Mouse (Mus musculus) embryonic facial prominence, embryonic 12.5 days (tissue): ENCODE data around the gene Vapb. TPM values are rescaled to one million over a fixed set of nuclear protein-coding genes. Genes with fewer than 3 reads are reported as not detected.

Experiments
- ATAC-seq: fragments of 200-750 bp; cut with Nextera tagmentation; 2 replicates; pipeline ENCODE4 v1.8.0; 2017; ENCODE audit not compliant: insufficient number of reproducible peaks, insufficient read depth, low FRiP score, low TSS enrichment
- H3K27ac ChIP-seq: fragments of 300-500 bp; sonication (generic); 2 replicates; pipeline ENCODE4 v1.5.1; 2016; ENCODE audit warnings: mild to moderate bottlenecking
- H3K27me3 ChIP-seq: fragments of 300-500 bp; sonication (generic); 2 replicates; pipeline ENCODE4 v1.6.1; 2016; ENCODE audit warnings: mild to moderate bottlenecking, moderate library complexity
- H3K36me3 ChIP-seq: fragments of 300-500 bp; sonication (generic); 2 replicates; pipeline ENCODE4 v1.6.1; 2016; ENCODE audit warnings: mild to moderate bottlenecking
- H3K4me1 ChIP-seq: fragments of 300-500 bp; sonication (generic); 2 replicates; pipeline ENCODE4 v1.6.1; 2016
- H3K4me2 ChIP-seq: fragments of 300-500 bp; sonication (generic); replicated peaks from 2 replicates; pipeline ENCODE4 v1.6.1; 2016; ENCODE audit warnings: mild to moderate bottlenecking, moderate library complexity
- H3K4me3 ChIP-seq: fragments of 300-500 bp; sonication (generic); 2 replicates; pipeline ENCODE4 v1.5.1; 2016; ENCODE audit warnings: mild to moderate bottlenecking
- H3K9ac ChIP-seq: fragments of 300-500 bp; sonication (generic); 2 replicates; pipeline ENCODE4 v1.6.1; 2016; ENCODE audit warnings: mild to moderate bottlenecking, moderate library complexity
- H3K9me3 ChIP-seq: fragments of 300-500 bp; sonication (generic); 2 replicates; pipeline ENCODE4 v1.6.1; 2016; ENCODE audit warnings: mild to moderate bottlenecking, moderate library complexity
- WGBS: fragments of 180-500 bp; shearing (Covaris S2); methylation state at CpG from one replicate; pipeline ENCODE4 v1.1.7; 2016; 5-methylcytosine and 5-hydroxymethylcytosine counted together
- polyA plus RNA-seq: library from polyadenylated mRNA; unstranded; fragments of >200 nt; fragmentation: Nextera tagmentation; extraction: Ambion mirVana; gene quantifications from 2 replicates; pipeline ENCODE4 v1.2.1, GENCODE M21; 2016

The Vapb gene
- polyA plus RNA-seq, 1 experiment from 2014 or later = 11.7 TPM

DNA sequence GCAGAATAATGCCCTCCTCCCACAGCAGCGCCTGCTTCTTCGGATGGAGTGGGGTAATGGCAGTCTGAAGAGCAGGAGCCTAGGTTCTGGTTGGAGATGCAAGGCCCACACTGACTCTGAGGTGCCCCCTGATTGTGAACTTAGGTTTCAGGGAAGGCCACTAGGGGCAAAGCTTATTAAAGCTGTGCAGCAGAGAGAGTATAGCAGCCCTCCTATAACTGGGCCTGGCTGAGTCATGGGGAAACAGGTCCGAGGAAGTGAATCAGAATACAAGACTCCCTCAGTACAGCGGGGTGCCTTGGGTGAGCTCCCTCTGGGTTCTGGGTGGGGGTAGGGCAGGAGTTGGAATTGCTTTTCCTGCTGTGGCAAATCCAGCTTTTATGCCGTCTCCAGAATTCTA, 33.3 kb downstream of the Vapb start:
- H3K4me3 ChIP-seq = no peak overlapping the region
- WGBS = 67% methylated on average over 5 of the region's 5 CpGs
- H3K36me3 ChIP-seq = peaks cover 27% of the 10 kb centered on the region
- H3K27ac ChIP-seq = 0 out of 2 replicates have a peak overlapping the region, but pooled peaks have one; percentile 36
- H3K9me3 ChIP-seq = no peaks in the 10 kb centered on the region
- no peak for ATAC-seq
- no peak overlapping the region for H3K4me2 ChIP-seq
- no peak overlapping the region for H3K9ac ChIP-seq
- peaks cover 18% of the 10 kb centered on the region for H3K4me1 ChIP-seq
- no peaks in the 10 kb centered on the region for H3K27me3 ChIP-seq

GRCm38 (mm10) chr2:173771706-173772105, 34.4 kb downstream of the Vapb start:
- Histone ChIP-seq H3K9ac (no peak overlapping the region), H3K36me3 (peaks cover 26% of the 10 kb centered on the region), H3K27ac (no peak overlapping the region), H3K27me3 (no peaks in the 10 kb centered on the region), H3K9me3 (no peaks in the 10 kb centered on the region), H3K4me1 (peaks cover 29% of the 10 kb centered on the region), H3K4me3 (no peak overlapping the region), H3K4me2 (no peak overlapping the region)
- 54% methylated on average over 8 of the region's 8 CpGs for WGBS
- ATAC-seq = no peak

- Histone ChIP-seq H3K4me3 (no peak overlapping the region), H3K4me2 (no peak overlapping the region), H3K4me1 (peaks cover 29% of the 10 kb centered on the region), H3K9me3 (no peaks in the 10 kb centered on the region), H3K27me3 (no peaks in the 10 kb centered on the region), H3K36me3 (peaks cover 43% of the 10 kb centered on the region), H3K9ac (0 out of 2 replicates have a peak overlapping the region, but pooled peaks have one; percentile 4), H3K27ac (no peak overlapping the region)
- ATAC-seq = no peak
- WGBS = 32% methylated on average over 3 of the region's 3 CpGs
Measured at GRCm38 (mm10) chr2:173775556-173775955, 38.2 kb downstream of the Vapb start.

DNA sequence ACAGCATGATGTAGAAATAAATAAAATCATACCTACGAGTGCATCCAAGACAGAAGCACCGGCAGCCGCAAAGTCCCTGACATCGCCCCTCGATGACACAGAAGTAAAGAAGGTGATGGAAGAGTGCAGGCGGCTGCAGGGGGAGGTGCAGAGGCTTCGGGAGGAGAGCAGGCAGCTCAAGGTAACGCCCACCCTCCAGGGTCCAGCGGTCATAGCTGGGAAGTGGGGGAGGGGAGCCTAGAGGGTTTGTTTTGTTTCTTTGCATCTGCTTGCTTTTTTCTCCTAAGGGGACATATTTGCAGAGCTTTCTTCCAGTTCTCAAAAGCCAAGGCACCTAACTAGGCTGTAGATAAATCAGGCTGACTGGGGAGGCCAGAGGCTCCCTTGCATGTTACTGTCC, 38.8 kb downstream of the Vapb start:
- peak overlapping the region; percentile 30; the same call in 1 of the 2 replicates for H3K27ac ChIP-seq
- peaks cover 43% of the 10 kb centered on the region for H3K36me3 ChIP-seq
- WGBS = 15% methylated on average over 9 of the region's 9 CpGs
- no peak overlapping the region for H3K9ac ChIP-seq
- peaks cover 27% of the 10 kb centered on the region for H3K4me1 ChIP-seq
- no peak; the same call in 1 of the 2 replicates for ATAC-seq
- no peak overlapping the region for H3K4me3 ChIP-seq
- no peaks in the 10 kb centered on the region for H3K9me3 ChIP-seq
- H3K4me2 ChIP-seq = no peak overlapping the region
- H3K27me3 ChIP-seq = no peaks in the 10 kb centered on the region

- H3K9me3 ChIP-seq = no peaks in the 10 kb centered on the region
- WGBS = 80% methylated on average over 5 of the region's 5 CpGs
- ATAC-seq = no peak
- no peaks in the 10 kb centered on the region for H3K27me3 ChIP-seq
- H3K4me2 ChIP-seq = no peak overlapping the region
- peaks cover 13% of the 10 kb centered on the region for H3K4me1 ChIP-seq
- no peak overlapping the region for H3K9ac ChIP-seq
- no peak overlapping the region for H3K4me3 ChIP-seq
- H3K36me3 ChIP-seq = peaks cover 48% of the 10 kb centered on the region
- H3K27ac ChIP-seq = no peak overlapping the region
Measured at GRCm38 (mm10) chr2:173780931-173781330, 43.6 kb downstream of the Vapb start.

DNA sequence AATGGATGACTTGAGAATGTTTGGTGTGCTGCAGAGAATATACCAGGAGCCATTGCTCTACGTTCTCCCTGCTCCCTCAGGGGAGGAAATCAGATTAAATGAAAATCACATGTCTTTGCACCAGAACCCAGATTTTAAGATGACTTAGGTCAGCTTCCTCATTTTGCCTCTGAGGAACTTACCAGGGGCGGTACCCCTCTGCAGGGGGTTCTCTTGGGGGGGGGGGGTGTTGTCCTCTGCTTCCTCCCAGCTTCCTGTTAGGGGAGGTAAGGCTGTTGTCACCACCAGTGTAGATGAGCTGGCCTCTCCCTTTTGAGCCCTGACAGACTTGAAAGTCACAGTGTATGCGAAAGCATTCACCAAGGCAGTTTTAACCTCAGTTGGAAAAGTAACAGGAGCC, 47.1 kb downstream of the Vapb start:
- WGBS = 52% methylated on average over 3 of the region's 3 CpGs
- no peak for ATAC-seq
- no peak overlapping the region for H3K27ac ChIP-seq

GRCm38 (mm10) chr2:173784884-173785283, 47.6 kb downstream of the Vapb start:
- peaks cover 25% of the 10 kb centered on the region; the same call in 1 of the 2 replicates for H3K36me3 ChIP-seq
- 80% methylated on average over 6 of the region's 6 CpGs for WGBS
- no peak for ATAC-seq
- H3K4me3 ChIP-seq = no peak overlapping the region
- H3K4me1 ChIP-seq = peaks cover 9% of the 10 kb centered on the region
- H3K9me3 ChIP-seq = no peaks in the 10 kb centered on the region
- H3K27me3 ChIP-seq = no peaks in the 10 kb centered on the region
- H3K27ac ChIP-seq = no peak overlapping the region
- H3K4me2 ChIP-seq = no peak overlapping the region
- H3K9ac ChIP-seq = no peak overlapping the region

More for the DNA sequence above, 47.1 kb downstream of the Vapb start:
- 0 out of 2 replicates have a peak, but pooled peaks cover 5% of the 10 kb centered on the region for H3K4me1 ChIP-seq
- no peak overlapping the region for H3K9ac ChIP-seq
- H3K36me3 ChIP-seq = peaks cover 30% of the 10 kb centered on the region; the same call in 1 of the 2 replicates
- no peaks in the 10 kb centered on the region for H3K9me3 ChIP-seq
- H3K27me3 ChIP-seq = no peaks in the 10 kb centered on the region
- H3K4me3 ChIP-seq = no peak overlapping the region
- H3K4me2 ChIP-seq = no peak overlapping the region

DNA sequence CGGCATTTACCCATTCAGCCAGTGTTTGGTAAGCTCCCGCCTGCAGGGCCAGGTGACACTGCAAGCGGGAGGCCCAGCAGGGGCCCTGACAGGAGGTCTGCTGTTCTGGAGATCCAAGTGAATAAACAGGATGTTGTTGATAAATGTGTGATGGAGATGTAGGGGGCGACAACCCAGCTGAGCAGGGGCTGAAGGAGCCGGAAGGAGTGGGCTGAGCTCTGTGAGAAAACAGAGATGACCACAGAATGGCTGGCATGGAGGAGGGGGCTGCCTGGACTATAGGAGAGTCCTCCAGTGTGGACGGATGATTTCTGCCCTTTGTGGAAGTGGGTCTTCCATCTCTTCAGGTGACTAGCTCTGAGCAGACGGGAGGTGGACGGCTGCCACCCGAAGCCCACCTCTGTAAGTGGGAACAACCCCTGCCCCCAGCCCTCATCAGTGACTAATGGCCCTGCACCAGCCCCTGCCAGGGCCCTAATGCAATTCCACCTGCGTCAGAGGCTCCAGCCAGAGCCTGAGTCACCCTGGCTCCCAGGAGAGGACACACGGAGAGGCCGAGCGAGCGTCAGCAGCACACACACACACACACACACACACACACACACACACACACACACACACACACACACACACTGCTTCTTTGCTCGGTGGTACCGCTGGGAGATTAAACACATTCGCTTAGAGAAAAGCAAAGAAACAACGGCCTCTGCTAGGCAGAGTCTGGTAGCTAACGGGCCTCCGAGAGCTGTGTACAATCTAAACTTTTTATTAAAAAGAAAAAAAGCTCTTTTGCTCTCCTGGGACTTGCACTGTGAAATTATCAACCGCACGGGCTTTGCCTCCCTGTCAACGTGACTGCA, 52.9 kb downstream of the Vapb start:
- H3K27ac ChIP-seq = 0 out of 2 replicates have a peak overlapping the region, but pooled peaks have one; percentile 41
- H3K4me3 ChIP-seq = no peak overlapping the region
- peaks cover 31% of the 10 kb centered on the region for H3K4me1 ChIP-seq
- no peaks in the 10 kb centered on the region for H3K36me3 ChIP-seq
- no peaks in the 10 kb centered on the region for H3K9me3 ChIP-seq
- no peaks in the 10 kb centered on the region for H3K27me3 ChIP-seq
- peak; percentile 43 for ATAC-seq
- 16% methylated on average over 21 of the region's 23 CpGs for WGBS
- peak overlapping the region; percentile 35 for H3K4me2 ChIP-seq
- H3K9ac ChIP-seq = peak overlapping the region; percentile 10; the same call in 1 of the 2 replicates

GRCm38 (mm10) chr2:173791904-173792757, 54.8 kb downstream of the Vapb start:
- H3K4me1 ChIP-seq = peaks cover 31% of the 10 kb centered on the region
- no peak for ATAC-seq

DNA sequence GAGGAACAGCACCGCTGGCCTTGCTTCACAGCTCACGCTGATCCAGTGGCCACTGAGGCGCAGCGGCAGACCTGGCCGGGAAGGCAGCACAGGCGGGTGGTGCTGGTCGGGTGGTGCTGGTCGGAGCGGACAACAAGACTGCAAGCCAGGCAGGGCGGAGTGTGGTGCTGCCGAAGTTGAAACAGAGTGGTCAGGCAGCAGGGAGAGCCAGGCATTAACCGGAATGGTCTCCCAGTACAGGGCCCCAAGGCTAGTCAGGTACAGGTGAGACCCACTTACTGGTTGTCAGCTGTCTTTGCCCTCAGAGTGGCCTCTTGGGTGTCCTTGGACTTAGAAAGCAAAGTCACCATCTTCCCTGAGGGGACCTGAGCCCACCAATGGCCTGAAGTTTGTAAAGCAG, 56.7 kb downstream of the Vapb start:
- H3K36me3 ChIP-seq = no peaks in the 10 kb centered on the region

More at GRCm38 (mm10) chr2:173791904-173792757, 54.8 kb downstream of the Vapb start:
- Histone ChIP-seq H3K9ac (no peak overlapping the region; the same call in 1 of the 2 replicates), H3K9me3 (no peaks in the 10 kb centered on the region), H3K4me2 (no peak overlapping the region), H3K27ac (no peak overlapping the region), H3K36me3 (no peaks in the 10 kb centered on the region), H3K4me3 (no peak overlapping the region), H3K27me3 (no peaks in the 10 kb centered on the region)
- 66% methylated on average over 20 of the region's 20 CpGs for WGBS

More for the DNA sequence above, 56.7 kb downstream of the Vapb start:
- Histone ChIP-seq H3K4me2 (no peak overlapping the region), H3K27ac (no peak overlapping the region), H3K4me1 (peaks cover 31% of the 10 kb centered on the region), H3K27me3 (no peaks in the 10 kb centered on the region), H3K4me3 (no peak overlapping the region), H3K9me3 (no peaks in the 10 kb centered on the region), H3K9ac (no peak overlapping the region)
- 90% methylated on average over 12 of the region's 12 CpGs for WGBS
- no peak for ATAC-seq
